Mouse (Mus musculus) olfactory bulb, adult 2 months (tissue): ENCODE results near the gene Ric8a.

ENCODE experiments used
- CTCF ChIP-seq: fragments of 200-500 bp; IDR thresholded peaks from 2 replicates; pipeline ENCODE4 v1.5.1; 2012; ENCODE audit warnings: low read depth, mild to moderate bottlenecking, low read length, moderate library complexity; ENCODE audit not compliant: insufficient read depth
- POLR2A ChIP-seq: fragments of 200-500 bp; IDR thresholded peaks from 2 replicates; pipeline ENCODE4 v1.6.1; 2012; ENCODE audit warnings: mild to moderate bottlenecking, low read depth, low read length, moderate library complexity; ENCODE audit not compliant: insufficient read depth

GRCm38 (mm10) chr7:140899121-140899520 is 42.4 kb downstream of the Ric8a start:
- TF ChIP-seq POLR2A (no peak), CTCF (no peak)
